Mouse (Mus musculus) myocyte (in vitro differentiated cells): Measurements from ENCODE around the gene Tedc1.
"Not testable (repeated sequence)": the region's sequence is repeated elsewhere in the genome, so short reads cannot be mapped to it uniquely, and the experiment has no call there.

Experiments used
- CEBPB ChIP-seq: IDR thresholded peaks from 2 replicates; pipeline ENCODE4 v1.6.1; 2011; ENCODE audit warnings: mild to moderate bottlenecking, moderate library complexity; ENCODE audit not compliant: poor library complexity, insufficient read depth, severe bottlenecking
- MAX ChIP-seq: IDR thresholded peaks from one replicate; pipeline ENCODE4 v1.6.1; 2011; ENCODE audit warnings: low read depth, mild to moderate bottlenecking, control low read depth
- MYOD1 ChIP-seq, 3 experiments: IDR thresholded peaks; one replicate each; pipeline ENCODE4 v1.6.1; 2011; ENCODE audit warnings: control low read depth in 2 of 3, low read depth in 2 of 3, mild to moderate bottlenecking in 2 of 3, moderate library complexity in 1 of 3; ENCODE audit not compliant: insufficient read length in 2 of 3, control insufficient read depth in 1 of 3
- MYOG ChIP-seq, 3 experiments: IDR thresholded peaks; one replicate each; pipeline ENCODE4 v1.6.1; 2011; ENCODE audit warnings: control low read depth in 2 of 3, low read depth in 2 of 3, mild to moderate bottlenecking in 2 of 3; ENCODE audit not compliant: insufficient read length in 2 of 3, control insufficient read depth in 1 of 3, insufficient read depth in 1 of 3
- POLR2A ChIP-seq: IDR thresholded peaks from one replicate; pipeline ENCODE4 v1.6.1; 2011; ENCODE audit warnings: low read depth, mild to moderate bottlenecking, control low read depth, moderate library complexity; ENCODE audit not compliant: insufficient read length
- POLR2AphosphoS2 ChIP-seq: IDR thresholded peaks from one replicate; pipeline ENCODE4 v1.6.1; 2011; ENCODE audit warnings: low read depth, control low read depth; ENCODE audit not compliant: insufficient read length
- REST ChIP-seq: IDR thresholded peaks from one replicate; pipeline ENCODE4 v1.6.1; 2011; ENCODE audit warnings: mild to moderate bottlenecking, control low read depth, moderate library complexity; ENCODE audit not compliant: insufficient read depth, insufficient read length
- SRF ChIP-seq: IDR thresholded peaks from one replicate; pipeline ENCODE4 v1.6.1; 2011; ENCODE audit warnings: low read depth; ENCODE audit not compliant: control insufficient read depth, insufficient read length
- TCF12 ChIP-seq: IDR thresholded peaks from one replicate; pipeline ENCODE4 v1.6.1; 2011; ENCODE audit warnings: mild to moderate bottlenecking, control low read depth; ENCODE audit not compliant: poor library complexity, insufficient read depth, severe bottlenecking

DNA sequence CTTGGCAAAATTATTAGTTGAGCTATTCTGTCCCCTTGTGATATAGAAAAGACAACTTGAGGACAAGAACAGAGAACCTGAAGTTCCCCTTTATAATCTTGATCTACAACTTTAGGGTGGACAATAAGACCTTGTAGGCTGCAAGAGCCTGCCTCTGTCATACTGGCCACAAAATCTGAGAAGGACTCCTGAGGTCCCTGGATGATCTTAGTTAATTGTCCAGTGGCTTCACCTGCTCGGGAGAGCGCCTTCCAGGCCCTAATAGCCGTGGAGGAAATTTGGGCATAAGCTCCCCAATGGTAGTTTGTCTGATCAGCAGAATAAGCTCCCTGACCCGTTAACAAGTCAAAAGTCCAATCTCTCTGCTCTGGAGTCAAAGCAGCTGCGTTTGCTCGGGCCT is 42.9 kb downstream of the Tedc1 start:
- TF ChIP-seq TCF12; SRF; MAX; POLR2AphosphoS2; MYOG (IDR thresholded peaks at IDR 0.05; ENCODE audit: control insufficient read depth in 1 of 3, insufficient read depth in 1 of 3, insufficient read length in 2 of 3, low read depth in 2 of 3); POLR2A; REST; MYOD1 (IDR thresholded peaks at IDR 0.05; ENCODE audit: control insufficient read depth in 1 of 3, insufficient read length in 2 of 3, low read depth in 2 of 3); CEBPB: not testable (repeated sequence)
